Mouse (Mus musculus) lung, adult 18-20 months (tissue): ENCODE measurements at regions not wholly inside any gene's neighbourhood (a gene's known extent, or its start where the extent isn't known, plus 50 kb on each side); places are given as distances from the start of the nearest gene placed in this dataset.

Source experiments
- DNase-seq, 2 experiments: peaks; one replicate each; pipeline ENCODE4 v3.0.0; 2022; ENCODE audit warnings: mixed read lengths in 2 of 2

DNA sequence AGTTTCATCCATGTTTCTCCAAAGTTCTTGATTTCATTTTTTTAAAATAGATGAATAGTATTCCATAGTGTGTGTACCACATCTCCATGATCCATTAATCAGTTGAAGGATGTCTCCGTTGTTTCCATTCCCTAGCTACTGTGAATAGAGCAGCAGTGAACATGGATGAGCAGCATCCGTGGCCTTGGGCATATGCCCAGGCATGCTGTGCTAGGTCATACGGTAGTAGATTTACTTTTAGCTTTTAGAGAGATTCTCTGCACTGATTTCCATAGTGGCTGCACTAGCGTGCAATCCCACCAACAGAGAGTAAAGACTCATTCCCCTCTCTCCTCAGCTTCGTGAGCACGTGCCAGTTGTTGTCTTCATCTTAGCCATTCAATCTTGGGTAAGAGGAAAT is 263.0 kb upstream of the Slc30a5 start:
- DNase-seq = no peak

DNA sequence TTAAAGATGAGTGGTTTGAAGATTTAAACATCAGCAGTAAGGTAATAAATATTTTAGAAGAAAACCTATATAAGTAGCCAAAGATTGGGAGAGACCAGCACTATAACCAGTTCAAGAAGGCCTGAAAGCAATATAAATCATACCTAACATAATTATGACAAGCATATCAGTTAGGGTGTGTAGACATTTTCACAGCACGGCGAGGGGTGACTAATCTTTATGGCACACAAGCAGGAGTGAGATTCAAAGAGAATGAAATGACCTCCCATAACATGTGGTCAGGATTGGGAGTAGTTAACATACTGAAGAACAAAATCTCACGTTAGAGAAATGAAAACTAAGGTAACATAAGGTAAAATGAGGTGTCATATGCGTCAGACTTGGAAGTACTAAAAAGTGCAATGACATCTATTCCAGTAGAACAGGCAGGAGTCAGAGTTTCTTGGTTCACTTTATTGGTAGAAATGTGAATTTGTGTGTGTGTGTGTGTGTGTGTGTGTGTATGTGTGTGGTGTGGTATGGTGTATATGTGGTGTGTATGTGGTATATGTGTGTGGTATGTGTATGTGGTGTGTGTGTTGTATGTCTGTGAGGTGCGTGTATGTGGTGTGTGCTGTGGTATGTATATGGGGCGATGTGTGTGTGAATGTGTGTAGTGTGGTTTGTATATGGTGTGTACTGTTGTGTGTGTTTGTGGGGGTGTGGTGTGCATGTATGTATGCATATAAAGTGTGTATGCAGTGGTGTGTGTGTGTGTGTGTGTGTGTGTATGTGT is 262.0 kb upstream of the Slc30a5 start:
- DNase-seq = no peak

GRCm38 (mm10) chr13:101092743-101093131 is 259.5 kb upstream of the Slc30a5 start:
- no peak for DNase-seq

- peak; percentile 17 to 54 for DNase-seq
These were observed 259.0 kb upstream of the Slc30a5 start for GRCm38 (mm10) chr13:101092033-101092742.

DNA sequence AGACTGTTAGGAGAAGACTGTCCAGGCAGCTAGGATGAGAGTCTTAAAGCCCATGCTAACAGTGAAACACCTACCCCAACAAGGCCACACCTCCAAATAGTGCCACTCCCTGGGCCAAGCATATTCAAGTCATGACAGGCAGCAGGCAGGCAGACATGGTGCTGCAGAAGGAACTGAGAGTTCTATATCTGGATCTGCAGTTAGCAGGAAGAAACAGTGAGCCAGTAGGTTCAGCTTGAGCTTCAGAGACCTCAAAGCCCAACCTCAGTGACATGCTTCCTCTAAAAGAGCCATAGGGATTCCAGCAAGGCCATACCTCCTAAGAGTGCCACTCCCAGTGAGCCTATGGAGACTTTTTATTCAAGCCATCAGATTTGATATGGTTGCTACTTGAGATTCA is 252.0 kb upstream of the Slc30a5 start:
- DNase-seq = no peak

GRCm38 (mm10) chr13:101084193-101084592 is 251.0 kb upstream of the Slc30a5 start:
- no peak for DNase-seq

DNA sequence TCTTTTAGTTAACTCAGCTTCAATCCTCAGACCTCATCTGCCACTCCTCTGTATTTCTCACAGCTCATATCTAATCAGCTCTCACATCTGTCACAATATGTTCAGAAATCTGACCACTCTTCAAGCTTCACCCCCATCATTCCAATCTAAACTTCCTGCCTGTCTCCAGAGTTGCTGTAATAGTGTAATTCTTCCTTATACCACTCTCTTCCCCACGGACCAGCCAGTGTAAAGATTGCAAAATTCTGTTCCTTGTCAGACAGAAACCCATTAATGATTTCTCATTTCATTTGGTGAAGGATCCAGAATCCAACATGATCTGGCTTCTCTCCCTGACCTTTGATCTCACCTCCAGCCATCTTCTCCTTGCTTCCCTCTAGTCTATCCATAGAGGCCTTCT is 250.2 kb upstream of the Slc30a5 start:
- no peak for DNase-seq

GRCm38 (mm10) chr13:101068489-101068888 is 235.3 kb upstream of the Slc30a5 start:
- no peak for DNase-seq

DNA sequence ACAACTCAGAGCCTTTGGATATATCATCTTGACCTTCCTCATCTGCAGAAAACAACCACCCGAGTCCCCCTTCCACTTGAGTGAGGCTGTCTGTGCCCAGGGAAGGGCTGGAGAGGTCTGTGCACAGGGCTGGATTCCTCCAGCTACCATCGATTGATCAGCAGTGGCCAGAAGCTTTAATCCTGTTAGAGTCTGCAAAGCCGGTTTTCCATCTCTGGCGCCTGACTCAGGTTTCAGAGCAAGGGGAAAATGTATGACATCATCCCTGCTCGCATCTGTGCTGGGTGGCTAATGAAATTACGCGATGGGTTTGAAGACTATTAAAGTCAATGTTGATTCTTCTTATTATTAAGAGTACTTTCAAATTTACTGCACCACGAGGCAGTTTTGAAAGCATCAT is 229.4 kb upstream of the Slc30a5 start:
- no peak for DNase-seq

GRCm38 (mm10) chr13:101061233-101062144 is 228.3 kb upstream of the Slc30a5 start:
- no peak for DNase-seq

DNA sequence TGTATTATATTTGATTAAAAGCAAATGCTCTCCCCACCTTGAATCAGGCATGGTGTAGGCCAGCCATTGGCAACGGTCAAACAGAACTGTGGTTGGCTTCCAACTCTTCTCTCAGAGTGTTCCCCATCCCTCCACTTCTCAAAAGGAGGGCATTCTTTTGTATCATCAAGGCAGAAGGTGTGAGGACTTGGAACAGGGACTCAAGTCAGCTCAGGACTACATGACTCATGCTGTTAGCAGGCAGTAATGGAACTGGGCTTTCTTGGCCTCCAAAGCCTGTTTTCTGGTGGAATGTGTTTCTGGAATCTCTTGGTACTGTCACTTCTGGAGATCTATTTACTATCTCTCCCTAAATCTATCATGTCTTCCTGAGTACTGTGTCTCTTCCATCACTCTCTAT is 216.3 kb upstream of the Slc30a5 start:
- no peak for DNase-seq

GRCm38 (mm10) chr13:101032594-101032993 is 199.4 kb upstream of the Slc30a5 start:
- no peak for DNase-seq

GRCm38 (mm10) chr13:101026043-101026442 is 192.8 kb upstream of the Slc30a5 start:
- no peak for DNase-seq

DNA sequence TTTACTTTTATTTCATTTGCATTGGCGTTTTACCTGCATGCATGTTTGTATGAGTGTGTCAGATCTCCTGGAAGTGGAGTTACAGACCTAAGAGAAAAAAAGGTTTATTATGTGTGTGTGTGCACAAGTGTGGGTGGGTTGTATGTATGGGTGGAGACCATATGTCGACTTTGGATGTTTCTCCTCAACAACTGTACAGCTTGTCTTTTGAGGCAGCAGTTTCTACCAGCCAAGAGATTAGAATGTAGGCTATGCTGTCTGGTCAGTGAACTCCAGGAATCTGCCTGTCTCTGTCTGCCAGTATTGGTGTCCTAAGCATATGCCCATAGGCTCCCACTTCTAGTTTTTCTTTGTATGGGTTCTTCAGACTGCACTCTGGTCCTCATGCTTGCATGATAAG is 192.3 kb upstream of the Slc30a5 start:
- no peak for DNase-seq

GRCm38 (mm10) chr13:101024971-101025370 is 191.7 kb upstream of the Slc30a5 start:
- no peak for DNase-seq

DNA sequence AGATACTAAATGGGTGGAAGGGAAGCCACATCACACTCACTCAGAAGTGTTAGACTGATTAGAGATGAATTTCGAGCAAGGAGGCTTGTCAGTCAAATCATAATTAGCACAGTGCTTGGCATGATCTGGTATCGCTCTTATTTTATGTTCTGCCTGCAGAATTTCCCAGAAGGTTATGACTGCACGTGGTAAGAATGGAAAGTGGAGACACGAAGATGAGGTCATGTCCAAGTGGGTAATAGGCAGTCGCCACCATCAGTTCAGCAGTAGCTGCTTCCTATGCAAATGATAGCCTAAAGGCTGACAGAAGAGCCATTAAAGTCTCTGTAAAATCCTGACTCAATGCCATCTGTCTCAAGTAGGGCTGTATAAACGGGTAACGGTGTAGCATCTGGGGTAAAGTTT is 186.0 kb upstream of the Slc30a5 start:
- no peak for DNase-seq

DNA sequence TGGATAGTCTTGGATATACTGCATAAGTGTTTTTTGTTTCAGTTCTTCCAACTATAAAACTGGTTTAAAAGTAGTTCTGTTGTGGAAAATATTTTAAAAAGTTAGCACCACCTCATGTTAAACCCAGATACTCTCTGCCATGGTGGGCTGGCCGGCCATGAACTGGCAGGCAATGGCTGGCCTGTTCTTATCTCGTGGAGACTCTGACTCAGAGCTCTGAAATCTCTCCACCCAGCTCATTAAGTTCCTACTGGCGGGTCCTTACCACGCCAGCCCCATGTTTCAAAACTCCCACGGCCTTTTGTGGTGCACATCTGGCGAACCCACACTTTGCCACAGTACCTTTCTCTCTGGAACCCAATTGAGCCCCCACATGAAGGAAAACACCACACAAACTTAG is 183.8 kb upstream of the Slc30a5 start:
- peak; percentile 2 to 6 for DNase-seq

GRCm38 (mm10) chr13:101016181-101016580 is 183.0 kb upstream of the Slc30a5 start:
- no peak for DNase-seq

DNA sequence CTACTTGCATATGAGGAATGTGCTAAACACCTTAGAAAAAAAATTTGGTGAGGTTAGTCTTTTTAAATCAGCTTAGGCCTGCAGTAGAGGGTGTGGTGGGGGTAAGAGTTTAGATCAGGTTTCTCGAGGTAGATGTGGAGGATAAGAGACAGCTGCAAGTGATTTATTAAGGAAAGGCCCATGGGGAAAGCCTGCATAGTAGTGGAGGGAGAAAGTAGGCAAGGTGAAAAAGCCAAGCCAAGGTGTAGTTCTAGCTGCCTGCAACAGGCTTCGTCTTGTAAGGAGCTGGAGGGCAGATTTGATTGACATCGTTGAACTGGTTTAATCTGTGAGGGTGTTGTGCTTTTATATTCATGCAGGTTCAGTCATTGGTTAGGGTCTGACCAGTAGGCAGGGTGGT is 182.2 kb upstream of the Slc30a5 start:
- DNase-seq = no peak

DNA sequence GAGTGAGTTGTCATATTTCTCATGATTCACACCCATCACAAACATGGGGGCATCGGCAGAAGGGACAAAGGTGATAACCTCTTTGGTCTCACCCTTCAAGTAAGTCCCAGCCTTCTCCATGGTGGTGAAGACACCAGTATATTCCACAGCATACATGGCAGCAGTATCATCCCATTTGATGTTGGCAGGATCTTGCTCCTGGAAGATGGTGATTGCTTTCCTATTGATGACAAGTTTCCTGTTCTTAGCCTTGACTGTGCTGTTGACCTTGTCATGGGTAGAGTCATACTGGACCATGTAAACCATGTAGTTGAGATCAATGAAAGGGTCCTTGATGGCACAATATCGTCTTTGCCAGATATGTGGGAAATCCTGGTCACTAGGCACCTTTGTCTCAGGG is 180.4 kb upstream of the Slc30a5 start:
- no peak for DNase-seq

- no peak for DNase-seq
These were observed 157.4 kb upstream of the Slc30a5 start for GRCm38 (mm10) chr13:100990646-100991045.

DNA sequence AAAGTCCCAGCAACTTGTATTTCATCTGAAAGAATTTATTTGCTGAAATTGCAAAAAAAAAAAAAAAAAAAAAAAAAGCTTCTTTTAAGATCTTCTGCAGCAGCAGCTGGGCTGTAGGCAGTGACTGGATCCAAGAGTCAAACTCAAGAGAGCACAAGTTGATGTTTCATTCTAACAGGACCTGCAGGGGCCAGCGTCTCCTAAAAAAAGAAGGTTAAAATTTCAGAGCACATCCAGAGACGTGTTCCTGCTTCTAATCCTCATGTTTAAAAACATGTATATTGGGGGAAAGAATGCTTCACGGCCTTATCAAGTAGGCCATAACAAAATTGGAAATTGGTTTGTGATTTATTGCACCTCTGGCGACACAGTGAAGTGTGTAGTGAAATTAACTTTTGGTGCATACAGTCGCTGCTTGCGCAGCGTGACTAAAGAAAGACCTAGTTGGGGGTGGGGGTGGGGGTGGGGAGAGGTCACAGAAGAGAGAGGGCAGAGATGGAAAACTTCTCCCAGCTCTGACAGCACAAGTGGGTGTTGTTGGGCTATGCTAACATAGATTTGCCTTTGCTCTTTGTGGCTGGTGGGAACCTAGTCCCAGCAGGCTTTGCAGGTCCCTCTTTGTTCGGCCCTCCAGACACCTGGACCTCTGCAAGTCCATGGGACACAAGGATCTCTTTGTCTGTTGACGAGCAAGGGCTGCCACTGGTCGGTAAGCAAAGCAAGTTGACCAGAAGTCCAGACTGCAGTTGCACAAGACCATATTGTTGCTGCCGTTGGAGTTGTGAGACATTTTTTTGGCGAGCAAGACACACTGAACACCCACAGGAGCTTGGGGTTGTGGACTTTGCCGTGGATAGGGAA is 155.7 kb upstream of the Slc30a5 start:
- peak; percentile 4 to 20 for DNase-seq
